Mouse (Mus musculus): ENCODE measurements around the gene Vps25.

- TF ChIP-seq CTCF (IDR thresholded peaks at IDR 0.05; ENCODE audit: low read depth), result no peak
- no peak for TF ChIP-seq EP300 (IDR thresholded peaks at IDR 0.05; ENCODE audit: low read depth)
Observed at GRCm38 (mm10) chr11:101230526-101230925, 23.0 kb upstream of the Vps25 start.
